Mouse (Mus musculus): ENCODE measurements around the gene Vmn1r17. TPM values are rescaled to one million over a fixed set of nuclear protein-coding genes. Genes with fewer than 3 reads are reported as not detected.

The Vmn1r17 gene
- polyA plus RNA-seq, 1 experiment from 2014 or later, result not detected

Other genes starting within 250 kb of the Vmn1r17 start
- not detected in 2 replicates for gene Vmn1r11, start 230.3 kb downstream of the Vmn1r17 start, polyA plus RNA-seq (2015; fragmentation: Nextera tagmentation; extraction: Ambion mirVana)
- not detected in 2 replicates for gene Vmn1r12, start 206.8 kb downstream of the Vmn1r17 start, polyA plus RNA-seq (2015; fragmentation: Nextera tagmentation; extraction: Ambion mirVana)
- not detected in 2 replicates for gene Vmn1r13, start 160.4 kb downstream of the Vmn1r17 start, polyA plus RNA-seq (2015; fragmentation: Nextera tagmentation; extraction: Ambion mirVana)
- gene Vmn1r14, start 132.0 kb downstream of the Vmn1r17 start, polyA plus RNA-seq (2015; fragmentation: Nextera tagmentation; extraction: Ambion mirVana), result not detected in 2 replicates
- not detected in 2 replicates for gene Vmn1r15, start 105.8 kb downstream of the Vmn1r17 start, polyA plus RNA-seq (2015; fragmentation: Nextera tagmentation; extraction: Ambion mirVana)
- gene Vmn1r16, start 34.2 kb downstream of the Vmn1r17 start, polyA plus RNA-seq (2015; fragmentation: Nextera tagmentation; extraction: Ambion mirVana), result not detected in 2 replicates
- not detected in 2 replicates for gene Vmn1r18, start 32.1 kb upstream of the Vmn1r17 start, polyA plus RNA-seq (2015; fragmentation: Nextera tagmentation; extraction: Ambion mirVana)
- gene Vmn1r19, start 40.1 kb upstream of the Vmn1r17 start, polyA plus RNA-seq (2015; fragmentation: Nextera tagmentation; extraction: Ambion mirVana), result not detected in 2 replicates
- gene Vmn1r20, start 65.2 kb upstream of the Vmn1r17 start, polyA plus RNA-seq (2015; fragmentation: Nextera tagmentation; extraction: Ambion mirVana), result not detected in 2 replicates
- gene Ppm1k, start 171.7 kb upstream of the Vmn1r17 start, polyA plus RNA-seq (2015; fragmentation: Nextera tagmentation; extraction: Ambion mirVana), result 7.3 and 7.7 TPM in 2 replicates
- gene Herc6, start 217.3 kb upstream of the Vmn1r17 start, polyA plus RNA-seq (2015; fragmentation: Nextera tagmentation; extraction: Ambion mirVana), result 1.1 and 1.6 TPM in 2 replicates

Measured in hindbrain, embryonic 16.5 days (tissue).